Mouse (Mus musculus) urinary bladder, adult 2 months (tissue): Measurements from ENCODE around the gene Unc13d. TPM values are rescaled to one million over a fixed set of nuclear protein-coding genes. Genes with fewer than 3 reads are reported as not detected.
"Not testable (repeated sequence)": the region's sequence is repeated elsewhere in the genome, so short reads cannot be mapped to it uniquely, and the experiment has no call there.

Source experiments
- DNase-seq: peaks from one replicate; pipeline ENCODE4 v3.0.0; 2022; ENCODE audit warnings: low spot score
- polyA plus RNA-seq: library from polyadenylated mRNA; depleted of rRNA; stranded (reverse); fragments of >200 nt; gene quantifications from 2 replicates; pipeline ENCODE4 v1.2.3, GENCODE M21; 2012

Gene Unc13d
- polyA plus RNA-seq, 1 experiment = 5.6 TPM

GRCm38 (mm10) chr11:116100839-116101238, 23.1 kb upstream of the Unc13d start:
- no peak for DNase-seq

DNA sequence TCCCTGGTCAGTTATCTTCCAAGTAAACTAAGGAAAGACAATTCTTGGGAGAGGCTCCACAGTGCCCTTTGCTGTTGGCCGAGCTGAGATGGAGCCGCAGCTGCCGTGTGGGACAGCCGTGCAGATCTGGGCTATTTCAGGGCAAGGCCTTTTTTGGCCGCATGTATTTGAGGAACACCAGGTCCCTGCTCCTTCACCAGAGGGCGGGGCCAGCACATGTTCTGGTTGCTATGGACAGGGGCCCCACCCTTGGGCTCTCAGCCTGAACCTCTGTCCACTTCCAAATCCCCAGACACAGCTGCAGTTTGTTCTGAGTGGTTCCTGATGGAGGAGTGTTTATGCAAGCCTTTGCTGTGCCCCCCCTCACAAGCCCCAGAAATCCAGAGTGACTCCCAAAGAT, 22.6 kb upstream of the Unc13d start:
- DNase-seq = no peak

DNA sequence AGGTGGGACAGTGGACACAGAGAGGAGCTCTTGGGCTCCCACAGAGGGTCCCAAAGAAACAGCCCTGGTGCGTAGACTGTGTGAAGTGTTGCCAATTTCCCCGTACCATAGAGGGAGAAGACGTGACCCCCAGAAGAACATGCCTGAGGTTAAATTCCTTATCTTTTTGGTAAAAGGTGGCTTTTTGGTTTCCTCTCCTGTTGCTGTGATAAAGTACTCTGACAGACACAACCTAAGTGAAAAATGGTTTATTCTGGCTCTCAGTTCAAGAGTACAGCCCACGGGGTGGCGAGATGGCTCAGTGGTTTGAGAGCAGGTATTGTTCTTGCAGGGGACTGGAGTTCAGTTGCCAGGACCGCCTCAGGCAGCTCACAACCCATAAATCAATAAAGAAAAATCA, 21.7 kb upstream of the Unc13d start:
- no peak for DNase-seq

GRCm38 (mm10) chr11:116098711-116099460, 21.1 kb upstream of the Unc13d start:
- no peak for DNase-seq

GRCm38 (mm10) chr11:116096213-116097108, 18.7 kb upstream of the Unc13d start:
- DNase-seq = no peak

GRCm38 (mm10) chr11:116095573-116095972, 17.8 kb upstream of the Unc13d start:
- DNase-seq = no peak

DNA sequence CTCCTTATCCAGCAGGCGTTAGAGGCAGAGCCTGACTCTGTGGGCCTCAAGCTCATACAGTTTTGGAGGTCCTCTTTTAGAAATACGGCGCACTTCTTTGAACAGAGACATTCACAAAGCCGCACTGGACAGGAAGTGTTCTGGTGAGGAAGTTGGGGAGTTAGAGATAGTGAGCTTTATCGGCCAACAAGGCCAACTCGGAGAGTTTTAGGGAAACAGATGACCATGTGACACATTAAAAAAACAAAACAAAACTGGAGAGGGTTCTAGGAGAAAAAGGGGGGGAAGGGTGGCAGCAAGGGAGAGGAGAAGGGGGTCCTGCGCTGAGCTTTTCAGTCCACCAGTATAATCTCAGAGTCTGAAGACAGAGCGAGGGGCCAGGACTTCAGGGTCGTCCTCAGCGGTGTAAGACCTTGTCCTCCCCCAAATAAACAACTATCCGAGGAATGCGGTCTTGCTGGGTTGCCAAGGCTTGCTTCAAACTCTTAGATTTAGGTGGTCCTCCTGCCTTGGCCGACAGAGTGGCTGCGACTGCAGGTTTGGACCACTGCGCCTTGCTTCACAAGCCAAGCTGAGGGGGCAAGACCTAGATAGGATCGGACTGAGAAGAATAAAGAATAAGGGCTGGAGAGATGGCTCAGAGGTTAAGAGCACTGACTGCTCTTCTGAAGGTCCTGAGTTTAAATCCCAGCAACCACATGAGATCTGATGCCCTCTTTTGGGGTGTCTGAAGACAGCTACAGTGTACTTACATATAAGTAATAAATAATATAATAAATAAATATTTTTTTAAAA, 16.2 kb upstream of the Unc13d start:
- DNase-seq = no peak

DNA sequence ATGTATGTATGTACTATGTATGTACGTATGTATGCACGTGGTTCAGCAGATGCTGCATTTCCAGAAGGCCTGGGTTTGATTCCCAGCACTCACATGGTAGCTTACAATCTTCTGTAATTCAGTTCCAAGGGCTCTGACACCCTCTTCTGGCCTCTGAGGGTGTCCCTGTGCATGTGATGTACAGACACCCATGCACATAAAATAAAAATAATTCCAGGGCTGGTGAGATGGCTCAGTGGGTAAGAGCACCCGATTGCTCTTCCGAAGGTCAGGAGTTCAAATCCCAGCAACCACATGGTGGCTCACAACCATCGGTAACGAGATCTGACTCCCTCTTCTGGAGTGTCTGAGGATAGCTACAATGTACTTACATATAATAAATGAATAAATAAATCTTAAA, 15.2 kb upstream of the Unc13d start:
- not testable (repeated sequence) for DNase-seq

DNA sequence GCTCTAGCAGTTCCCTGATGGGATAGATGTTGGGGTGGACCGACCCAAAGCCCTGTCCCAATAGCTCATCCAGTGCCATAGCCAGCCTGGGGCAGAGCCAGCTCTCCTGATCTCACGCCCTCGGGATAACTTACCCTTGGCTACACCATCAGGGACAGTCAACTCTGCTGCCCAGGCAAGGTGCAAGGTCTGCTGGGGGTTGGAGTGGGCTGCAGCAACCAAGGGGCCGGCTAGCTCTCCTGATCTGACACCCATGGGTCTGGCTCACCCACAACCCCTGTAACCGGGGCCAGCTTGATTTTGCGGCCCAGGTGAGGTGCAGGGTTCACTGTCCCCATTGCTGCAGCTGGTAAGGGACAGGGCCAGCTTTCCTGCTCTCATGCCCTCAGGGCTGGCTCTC, 13.8 kb upstream of the Unc13d start:
- no peak for DNase-seq

DNA sequence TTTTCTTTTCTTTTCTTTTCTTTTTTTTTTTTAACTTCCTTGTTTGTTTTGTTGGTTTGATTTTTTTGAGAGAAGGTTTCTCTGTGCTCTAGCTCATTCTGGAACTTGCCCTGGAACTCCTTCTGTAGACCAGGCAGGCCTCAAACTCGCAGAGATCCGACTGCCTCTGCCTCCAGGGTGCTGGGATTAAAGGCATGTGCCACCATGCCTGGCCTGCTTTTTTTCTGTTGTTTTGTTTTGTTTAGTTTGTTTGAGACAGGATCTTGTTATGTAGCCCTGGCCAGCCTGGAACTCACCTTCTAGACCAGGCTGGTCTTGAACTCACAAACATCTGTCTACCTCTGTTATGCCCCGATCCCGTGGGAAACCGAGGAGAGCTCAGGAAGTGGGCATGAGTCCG, 11.8 kb upstream of the Unc13d start:
- no peak for DNase-seq

DNA sequence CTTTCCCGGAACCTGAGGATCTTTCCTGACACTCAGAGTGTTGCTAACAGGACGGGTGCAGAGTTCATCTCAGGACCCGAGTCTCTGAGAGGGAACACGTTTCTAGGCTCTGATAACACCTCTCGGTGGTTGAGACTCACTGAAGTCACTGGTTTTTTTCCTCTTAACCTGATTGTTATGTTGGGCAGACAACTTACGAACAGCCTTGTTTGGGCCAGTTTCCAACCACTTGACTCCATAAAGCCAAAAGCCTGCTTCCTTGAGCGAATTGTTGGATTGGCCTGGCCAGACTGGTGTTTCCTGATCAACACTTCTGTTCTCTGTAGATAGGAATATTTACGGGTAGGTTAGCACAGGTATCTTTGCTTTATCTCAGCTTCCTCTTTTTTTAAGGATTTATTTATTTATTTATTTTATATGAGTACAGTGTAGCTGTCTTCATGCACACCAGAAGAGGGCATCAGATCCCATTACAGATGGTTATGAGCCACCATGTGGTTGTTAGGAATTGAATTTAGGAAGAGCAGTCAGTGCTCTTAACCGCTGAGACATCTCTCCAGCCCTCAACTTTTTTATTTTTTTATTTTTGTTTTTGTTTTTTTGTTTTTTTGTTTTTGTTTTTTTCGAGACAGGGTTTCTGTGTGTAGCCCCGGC, 11.1 kb upstream of the Unc13d start:
- DNase-seq = no peak

DNA sequence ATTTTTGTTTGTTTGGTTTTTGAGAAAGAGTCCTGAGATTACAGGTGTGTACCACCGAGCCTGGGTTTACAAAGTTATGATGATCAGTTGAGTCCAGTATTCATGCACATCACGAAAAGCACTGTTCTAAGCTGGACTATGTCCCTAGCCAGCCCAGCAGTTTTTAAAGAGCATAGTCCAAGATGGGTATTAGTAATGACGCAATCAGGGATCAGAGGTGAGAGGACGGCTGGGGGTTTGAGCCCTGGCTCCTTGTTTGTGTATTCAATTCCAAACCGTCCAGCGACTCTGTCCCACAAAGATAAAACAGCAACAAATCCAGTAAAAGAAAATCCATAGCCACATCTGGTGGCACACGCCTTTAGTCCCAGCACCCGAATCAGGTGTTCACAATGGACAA, 10.4 kb upstream of the Unc13d start:
- DNase-seq = no peak

GRCm38 (mm10) chr11:116087194-116088130, 9.7 kb upstream of the Unc13d start:
- DNase-seq = peak; percentile 74

- DNase-seq = peak; percentile 82
Measured at GRCm38 (mm10) chr11:116086258-116087193, 8.8 kb upstream of the Unc13d start, which contains the start of gene Wbp2. Wbp2 (minus strand) TSS chr11:116086995.

GRCm38 (mm10) chr11:116084166-116084565, 6.4 kb upstream of the Unc13d start:
- DNase-seq = no peak

DNA sequence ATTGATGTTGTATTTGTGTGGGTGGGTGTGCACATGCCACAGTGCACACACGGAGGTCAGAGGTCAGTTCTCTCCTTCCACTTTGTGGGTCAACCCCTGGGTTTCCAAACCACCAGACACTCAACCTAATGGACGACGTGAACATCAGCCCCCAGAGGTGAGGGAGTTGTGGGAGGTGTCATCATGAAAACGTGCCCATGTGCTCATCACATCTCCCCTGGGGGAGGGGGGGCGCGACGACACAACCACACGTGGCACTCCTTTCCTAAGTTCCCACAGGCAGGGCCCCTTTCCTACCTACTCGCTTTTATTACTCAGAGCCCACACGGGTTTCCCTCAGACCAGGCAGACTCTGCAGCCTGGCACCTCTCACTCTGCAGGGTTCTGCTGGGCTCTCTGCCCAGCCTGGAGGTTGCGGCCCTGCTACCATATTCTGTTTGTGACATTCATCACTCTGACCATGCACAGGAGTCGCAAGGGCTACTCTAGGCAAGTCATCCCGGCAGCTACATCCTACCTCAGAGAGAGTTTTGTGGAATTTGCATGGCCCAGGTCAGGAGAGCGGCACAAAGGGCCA, 5.4 kb upstream of the Unc13d start:
- DNase-seq = no peak

- DNase-seq = no peak
Measured at GRCm38 (mm10) chr11:116081081-116081480, 3.3 kb upstream of the Unc13d start.

DNA sequence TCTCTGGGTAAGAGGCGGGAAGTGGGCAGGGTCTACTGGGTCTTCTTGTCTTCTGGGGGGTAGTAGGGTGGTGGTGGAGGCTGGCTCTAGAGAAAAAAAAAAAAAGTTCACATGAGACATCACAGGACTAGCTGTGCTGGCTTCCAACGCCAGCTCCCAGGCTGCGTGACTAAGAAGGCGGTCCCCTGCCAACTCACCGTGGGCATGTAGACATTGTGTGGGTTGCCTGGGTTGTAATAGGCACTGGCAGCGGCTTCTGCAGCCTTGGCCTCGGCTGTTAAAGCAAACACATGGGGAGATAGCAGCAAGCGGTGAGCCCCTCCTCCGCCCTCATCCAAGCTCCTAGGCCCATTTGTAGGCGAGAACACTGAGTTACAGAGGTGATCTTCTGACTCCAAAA, 1.8 kb upstream of the Unc13d start:
- no peak for DNase-seq
